Mouse (Mus musculus) urinary bladder, postnatal 4 days (tissue): ENCODE measurements around the gene Olfr304.
"Not testable (repeated sequence)": the region's sequence is repeated elsewhere in the genome, so short reads cannot be mapped to it uniquely, and the experiment has no call there.

Experiments used
- DNase-seq, 2 experiments: peaks; one replicate each; pipeline ENCODE4 v3.0.0; 2021 to 2022; ENCODE audit warnings: low spot score in 2 of 2

Olfr304 gene

DNA sequence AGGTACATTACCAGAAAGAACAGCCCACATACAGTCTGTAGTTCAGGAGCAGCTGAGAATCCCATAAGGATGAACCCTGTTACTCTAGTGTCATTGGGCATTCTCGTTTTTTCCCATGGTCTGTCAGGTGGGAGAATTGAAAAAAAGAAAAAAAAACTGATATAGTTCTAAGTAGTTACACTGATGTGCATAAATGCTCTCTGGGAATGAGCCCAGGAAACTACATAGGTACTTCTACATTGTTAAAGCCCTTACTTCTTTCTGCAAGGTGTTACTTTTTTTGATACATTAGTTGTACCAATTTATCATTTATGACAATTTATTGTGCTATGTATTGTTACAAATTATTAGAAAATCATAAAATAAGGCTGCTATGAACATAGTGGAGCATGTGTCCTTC, at the start of gene Olfr304:
Gene Olfr304, minus strand, starts transcription at position 101 of the 400 bp plus-strand sequence.
- DNase-seq = no peak

DNA sequence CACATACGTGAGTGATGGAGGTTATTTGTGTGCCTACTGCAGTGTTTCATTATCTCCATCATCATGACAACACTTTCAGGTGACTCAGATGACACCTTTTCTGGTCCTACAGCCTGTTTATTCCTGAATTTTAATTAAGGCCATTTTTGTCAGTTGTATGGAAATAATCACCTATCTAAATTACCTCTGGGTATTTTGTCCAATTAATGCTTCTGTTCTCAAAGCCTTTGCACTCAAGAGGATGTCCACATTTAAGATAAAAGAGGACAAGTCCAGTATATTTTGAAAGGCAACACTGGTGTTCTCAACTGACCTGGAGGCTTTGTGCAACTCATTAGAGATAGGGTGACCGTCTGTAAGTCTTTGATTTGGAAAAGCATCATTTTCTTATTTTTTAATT, 17.1 kb upstream of the Olfr304 start, which contains the start of gene Olfr301:
Gene Olfr301, plus strand, starts transcription at position 301 of the 400 bp plus-strand sequence.
- no peak for DNase-seq

DNA sequence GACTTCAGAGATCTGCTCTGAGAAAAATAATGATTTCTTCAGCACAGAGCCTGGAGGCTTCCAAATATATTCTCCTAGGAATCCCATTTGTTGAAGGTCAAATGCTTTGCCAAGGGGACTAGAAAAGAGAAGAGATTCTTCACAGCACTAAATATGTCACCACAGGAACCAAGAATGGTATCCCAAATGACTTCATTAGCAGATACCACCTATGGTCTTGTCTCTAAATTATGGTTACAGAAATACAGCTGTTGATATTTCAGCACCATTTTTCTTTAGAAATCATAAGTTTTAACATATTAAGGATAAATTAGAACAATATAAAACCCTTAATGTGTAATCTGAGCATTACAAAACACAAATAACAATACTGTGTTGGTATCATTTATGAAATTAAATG, 11.2 kb upstream of the Olfr304 start, which contains the start of gene Olfr303:
Gene Olfr303, minus strand, starts transcription at position 101 of the 400 bp plus-strand sequence.
- no peak for DNase-seq

DNA sequence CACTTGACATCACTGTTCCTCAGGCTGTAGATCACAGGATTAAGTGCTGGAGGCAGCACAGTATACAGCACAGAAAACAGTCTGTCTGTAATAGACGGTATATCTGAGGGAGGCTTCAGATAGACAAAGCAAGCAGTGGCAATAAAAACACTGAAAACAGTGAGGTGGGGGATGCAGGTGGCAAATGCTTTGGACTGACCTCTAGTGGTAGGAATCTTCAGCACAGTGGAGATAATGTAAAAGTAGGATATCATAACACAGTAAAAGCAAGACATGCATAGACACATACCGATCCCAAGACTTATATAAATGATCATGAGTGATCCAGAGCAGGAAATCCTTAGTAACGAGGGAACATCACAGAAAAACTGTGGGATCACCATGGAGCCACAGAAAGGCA, 689 bp downstream of the Olfr304 start:
- DNase-seq = no peak

DNA sequence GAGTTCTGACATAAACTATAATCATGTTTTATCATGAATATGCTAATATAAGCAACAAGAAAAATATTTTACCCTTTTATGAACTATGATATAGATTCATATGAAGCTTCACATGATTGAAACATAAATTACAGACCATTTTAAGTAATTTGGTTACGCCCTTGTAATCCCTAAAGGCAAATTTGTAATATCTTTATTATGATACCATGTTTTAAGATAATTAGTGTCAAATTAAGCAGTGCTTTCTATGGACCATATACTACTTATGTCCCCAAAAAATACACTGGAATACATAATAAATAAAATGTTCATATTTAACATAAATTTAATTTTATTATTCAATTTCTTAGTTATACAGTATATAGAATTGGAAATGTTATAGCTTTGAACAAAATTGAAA, 19.6 kb downstream of the Olfr304 start, which contains the start of gene Olfr305:
Gene Olfr305, minus strand, starts transcription at position 101 of the 400 bp plus-strand sequence.
- no peak for DNase-seq

DNA sequence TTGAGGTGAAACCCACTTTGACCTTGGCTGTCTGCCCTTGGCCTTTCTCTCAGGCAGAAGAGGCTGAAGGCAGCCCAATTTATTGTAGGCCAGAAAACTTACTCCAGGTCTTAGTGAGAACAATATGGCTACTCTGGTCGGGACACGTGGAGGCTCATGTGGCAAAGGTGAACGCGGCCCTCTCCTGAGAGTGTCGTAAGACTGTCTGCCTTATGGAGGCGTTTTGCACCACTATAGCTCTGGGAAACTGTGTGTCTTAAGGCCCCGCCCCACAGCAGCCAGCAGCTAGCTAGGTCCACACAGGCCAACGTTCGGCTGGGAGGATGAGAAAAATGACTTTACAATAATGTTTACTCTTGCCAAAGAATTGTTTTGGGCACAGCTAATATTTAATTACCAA, 40.2 kb downstream of the Olfr304 start:
- not testable (repeated sequence) for DNase-seq

DNA sequence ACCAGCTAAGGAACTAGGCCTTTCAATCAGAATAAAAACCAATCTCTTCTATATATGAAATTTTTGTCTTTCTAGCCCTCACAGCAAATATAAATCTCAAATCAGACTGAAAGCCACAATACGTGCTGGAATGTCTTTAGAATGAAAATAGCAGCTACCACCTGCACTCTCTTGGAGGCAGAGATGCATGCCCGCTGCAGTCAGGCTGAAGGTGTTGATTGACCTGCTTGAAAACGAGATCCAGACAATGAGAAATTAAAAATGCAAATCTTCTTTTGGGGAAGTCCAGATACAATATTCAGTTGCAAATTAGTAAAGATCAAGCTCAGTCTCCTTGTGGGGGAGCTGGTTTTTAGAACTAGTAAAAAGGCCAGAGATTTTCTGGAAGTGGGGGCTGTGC, 42.2 kb downstream of the Olfr304 start:
- DNase-seq = no peak

DNA sequence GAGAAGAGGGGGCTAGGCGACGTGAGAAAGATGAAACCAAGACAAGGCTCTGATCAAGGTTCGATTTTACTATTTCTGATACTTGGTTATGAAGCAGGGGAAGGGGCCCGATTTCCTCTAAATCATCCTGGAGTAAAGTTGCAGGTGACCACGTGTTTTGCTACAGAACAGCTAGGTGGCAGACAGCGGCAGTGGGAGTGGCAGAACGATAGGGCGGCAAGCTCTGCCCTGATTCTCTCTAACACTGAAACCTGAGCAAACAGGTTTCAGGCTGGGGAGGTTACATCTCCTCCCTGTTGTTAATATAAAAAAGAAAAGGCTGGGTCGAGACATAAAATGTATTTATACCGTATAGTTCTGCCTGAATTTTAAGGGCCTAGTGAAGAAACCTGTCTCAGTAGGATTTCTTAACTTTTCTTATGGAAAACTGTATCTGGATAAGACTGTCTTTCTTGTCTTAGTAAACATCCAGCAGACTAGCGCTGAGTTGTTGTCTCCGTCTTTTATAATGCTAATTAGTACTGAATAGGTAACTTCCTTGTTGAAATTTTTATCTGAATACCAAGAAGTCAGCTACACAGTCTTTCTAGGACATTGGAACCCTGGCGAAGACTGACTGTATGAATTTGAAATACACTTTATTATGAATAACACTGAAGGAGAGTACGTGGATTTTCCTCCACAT, 43.4 kb downstream of the Olfr304 start:
- no peak for DNase-seq

DNA sequence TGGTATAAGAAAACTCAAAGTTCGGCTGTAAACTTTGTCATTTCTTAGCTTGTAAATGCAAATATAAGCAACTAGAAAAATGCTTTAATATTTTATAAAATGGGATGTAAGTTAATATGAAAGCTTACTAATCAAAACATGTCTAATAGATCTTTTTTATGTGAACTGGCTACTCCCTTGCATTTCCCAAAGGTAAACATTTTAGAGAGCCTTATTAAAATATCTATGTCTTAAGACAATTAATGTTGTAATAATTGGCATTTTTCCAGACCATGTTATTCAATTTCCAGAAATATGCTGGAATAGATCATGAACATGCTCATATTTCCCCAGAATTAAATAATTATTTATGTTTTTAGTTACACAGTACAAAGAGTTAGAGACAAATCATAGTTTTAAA, 49.0 kb downstream of the Olfr304 start, which contains the start of gene Olfr307:
Gene Olfr307, minus strand, starts transcription at position 101 of the 400 bp plus-strand sequence.
- no peak for DNase-seq
